Mouse (Mus musculus) brain, embryonic 14.5 days (tissue): Measurements from ENCODE around the gene Stk11ip. TPM values are rescaled to one million over a fixed set of nuclear protein-coding genes. Genes with fewer than 3 reads are reported as not detected.

Experiments
- DNase-seq: peaks from one replicate; pipeline ENCODE4 v3.0.0-alpha.2; 2011; ENCODE audit warnings: low read depth
- CTCF ChIP-seq: fragments of 200-500 bp; IDR thresholded peaks from 2 replicates; pipeline ENCODE4 v1.5.1; 2012; ENCODE audit warnings: inconsistent platforms, mild to moderate bottlenecking, moderate library complexity, borderline replicate concordance; ENCODE audit not compliant: insufficient read depth, insufficient read length; ENCODE audit errors: extremely low read depth
- POLR2A ChIP-seq: fragments of 200-500 bp; IDR thresholded peaks from 2 replicates; pipeline ENCODE4 v1.6.1; 2012; ENCODE audit warnings: mild to moderate bottlenecking, inconsistent platforms, borderline replicate concordance; ENCODE audit not compliant: poor library complexity, insufficient read depth, insufficient read length, severe bottlenecking; ENCODE audit errors: extremely low read depth
- polyA plus RNA-seq: library from polyadenylated mRNA; depleted of rRNA; stranded (reverse); fragments of >200 nt; gene quantifications from 2 replicates; pipeline ENCODE4 v1.2.3, GENCODE M21; 2012; rRNA removed

Gene Stk11ip
- polyA plus RNA-seq = 36.5 and 40.6 TPM in 2 replicates

- DNase-seq = peak; percentile 97
- TF ChIP-seq CTCF = no peak
- TF ChIP-seq POLR2A = peak; percentile 61; the same call in 1 of the 2 replicates
Measured at GRCm38 (mm10) chr1:75521321-75522031, at the start of gene Stk11ip. Gene Stk11ip (plus strand): TSS chr1:75521529.

DNA sequence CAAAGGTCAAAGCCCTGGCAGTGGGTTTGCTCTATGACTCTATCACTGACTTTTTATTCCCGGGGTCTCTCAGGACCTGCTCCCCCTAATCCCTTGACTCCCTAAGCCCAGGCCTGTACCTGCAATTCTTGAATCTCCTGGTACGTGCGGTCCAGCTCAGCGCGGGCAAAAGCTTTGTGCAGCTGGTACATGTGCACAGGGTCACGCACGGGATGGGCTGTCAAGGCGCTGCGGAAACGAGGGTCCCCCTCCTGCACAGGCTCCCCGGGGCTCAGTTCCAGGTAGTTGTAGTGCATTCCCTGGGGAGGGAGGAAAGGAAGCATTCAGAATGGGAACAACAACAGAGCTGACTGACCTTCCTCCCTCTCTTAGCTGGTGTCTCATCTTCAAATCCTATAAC lies 44.9 kb upstream of the Stk11ip start:
- TF ChIP-seq POLR2A = no peak
- DNase-seq = no peak

GRCm38 (mm10) chr1:75477264-75477965 lies 43.9 kb upstream of the Stk11ip start:
- TF ChIP-seq CTCF (peak; percentile 67), POLR2A (no peak)
- peak; percentile 84 for DNase-seq

DNA sequence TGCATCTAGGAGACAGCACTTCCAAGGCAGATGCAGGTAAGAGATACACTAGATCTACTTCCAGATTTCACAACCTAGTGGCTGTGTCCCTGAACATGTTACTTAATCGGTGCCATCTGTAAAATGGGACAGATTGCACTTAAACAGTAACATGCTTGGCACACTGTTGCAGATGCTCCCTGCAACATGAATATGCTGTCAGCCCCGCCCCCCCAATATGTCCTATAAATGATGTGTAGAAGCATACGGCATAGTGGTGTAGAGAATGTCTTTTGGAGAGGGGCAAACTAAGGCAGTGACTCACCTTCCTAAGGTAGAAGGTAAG lies 43.4 kb upstream of the Stk11ip start:
- no peak for TF ChIP-seq POLR2A
- no peak for TF ChIP-seq CTCF
- DNase-seq = peak; percentile 60

DNA sequence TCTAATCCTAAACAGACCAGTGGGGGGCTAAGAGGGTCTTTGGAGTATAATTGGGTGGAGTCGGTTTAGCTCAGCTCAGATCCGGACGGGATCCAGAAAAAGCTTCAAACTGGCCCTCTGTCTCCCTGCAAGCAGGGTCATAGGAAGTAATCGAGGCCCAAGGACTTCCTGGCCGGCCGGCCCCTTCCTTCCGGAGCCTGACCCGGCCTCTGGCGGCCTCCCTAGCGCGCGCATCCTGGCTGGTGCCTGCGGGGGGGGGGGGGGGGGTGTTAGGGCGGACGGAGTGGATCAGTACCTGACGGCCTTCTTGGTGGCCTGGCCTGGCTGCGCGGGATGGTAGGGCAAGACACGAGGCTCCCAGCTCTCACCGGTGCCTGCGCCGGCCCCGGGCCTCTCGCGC lies 42.8 kb upstream of the Stk11ip start:
- DNase-seq = no peak
- TF ChIP-seq POLR2A (no peak), CTCF (no peak)

DNA sequence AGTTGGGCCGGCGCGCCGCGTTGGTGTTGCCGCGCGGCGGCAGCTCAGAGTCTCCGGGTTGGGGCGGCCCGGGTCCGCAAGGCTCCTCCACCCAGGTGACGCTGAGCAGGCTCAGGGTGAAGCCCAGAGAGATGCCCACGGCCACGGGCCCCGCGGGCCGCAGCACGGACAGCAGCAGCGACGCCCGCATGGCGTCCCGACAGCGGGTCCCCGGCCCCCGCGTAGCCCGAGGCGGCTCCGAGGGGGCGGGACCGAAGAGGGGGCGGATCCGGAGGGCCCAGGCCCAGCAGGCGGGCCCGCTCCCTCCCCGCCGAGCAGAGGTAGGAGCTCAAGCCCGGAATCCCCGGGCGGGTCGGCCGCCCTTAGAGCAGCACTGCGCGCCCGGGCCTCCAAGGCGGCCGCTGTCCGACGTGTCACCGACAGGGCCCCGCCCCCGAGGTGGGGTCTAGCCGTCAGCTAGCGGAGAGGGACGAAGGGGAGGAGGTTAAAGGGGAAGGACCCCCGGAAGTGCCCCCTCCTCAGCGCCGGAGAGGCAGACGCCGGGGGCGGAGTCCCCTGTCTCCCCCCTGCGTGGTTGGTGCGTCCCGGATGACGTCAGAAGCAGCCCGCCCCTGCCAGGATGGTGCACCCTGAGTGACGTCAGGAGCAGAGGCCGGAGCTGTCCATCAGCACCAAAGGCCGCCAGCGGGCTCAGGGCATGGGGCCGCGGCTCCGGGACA lies 42.3 kb upstream of the Stk11ip start, which contains the start of the genes Chpf and Tmem198:
Chpf (minus strand) TSS at position 392 of the 719 bp plus-strand sequence.
Tmem198 (plus strand) TSS at position 617 of the 719 bp plus-strand sequence.
- TF ChIP-seq CTCF (no peak), POLR2A (peak; percentile 69)
- DNase-seq = peak; percentile 99

- DNase-seq = no peak
- TF ChIP-seq POLR2A (no peak; the same call in 1 of the 2 replicates), CTCF (no peak)
Measured at GRCm38 (mm10) chr1:75479635-75479989, 41.7 kb upstream of the Stk11ip start.

- TF ChIP-seq CTCF = no peak
- no peak for TF ChIP-seq POLR2A
- no peak for DNase-seq
Measured at GRCm38 (mm10) chr1:75480036-75480435, 41.3 kb upstream of the Stk11ip start.

- no peak for TF ChIP-seq CTCF
- no peak for TF ChIP-seq POLR2A
- no peak for DNase-seq
Measured at GRCm38 (mm10) chr1:75480735-75481134, 40.6 kb upstream of the Stk11ip start.

DNA sequence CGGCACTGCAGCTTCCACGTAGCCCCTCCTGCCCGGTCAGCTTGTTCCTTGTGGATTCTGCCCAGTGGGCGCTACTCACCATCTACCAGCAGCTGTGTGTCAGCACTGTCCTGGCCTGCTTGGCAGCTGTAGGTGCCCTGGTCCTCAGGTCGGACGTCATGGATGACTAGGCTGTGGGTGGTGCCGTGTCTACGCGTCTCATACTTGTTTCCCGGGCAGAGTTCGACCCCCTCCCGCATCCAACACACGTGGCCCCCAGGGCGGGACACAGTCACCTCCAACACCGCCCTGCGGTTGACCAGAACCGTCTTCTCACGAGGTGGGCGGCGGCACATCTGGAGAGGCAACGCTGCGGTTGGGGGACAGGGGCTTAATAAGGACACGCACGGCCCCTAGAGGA lies 34.8 kb upstream of the Stk11ip start:
- TF ChIP-seq POLR2A = no peak
- TF ChIP-seq CTCF = no peak
- DNase-seq = no peak

- DNase-seq = no peak
- no peak for TF ChIP-seq CTCF
Measured at GRCm38 (mm10) chr1:75487040-75487404, 34.3 kb upstream of the Stk11ip start.
